Mouse (Mus musculus): Measurements from ENCODE around the gene Nup107.

Nup107 gene

DNA sequence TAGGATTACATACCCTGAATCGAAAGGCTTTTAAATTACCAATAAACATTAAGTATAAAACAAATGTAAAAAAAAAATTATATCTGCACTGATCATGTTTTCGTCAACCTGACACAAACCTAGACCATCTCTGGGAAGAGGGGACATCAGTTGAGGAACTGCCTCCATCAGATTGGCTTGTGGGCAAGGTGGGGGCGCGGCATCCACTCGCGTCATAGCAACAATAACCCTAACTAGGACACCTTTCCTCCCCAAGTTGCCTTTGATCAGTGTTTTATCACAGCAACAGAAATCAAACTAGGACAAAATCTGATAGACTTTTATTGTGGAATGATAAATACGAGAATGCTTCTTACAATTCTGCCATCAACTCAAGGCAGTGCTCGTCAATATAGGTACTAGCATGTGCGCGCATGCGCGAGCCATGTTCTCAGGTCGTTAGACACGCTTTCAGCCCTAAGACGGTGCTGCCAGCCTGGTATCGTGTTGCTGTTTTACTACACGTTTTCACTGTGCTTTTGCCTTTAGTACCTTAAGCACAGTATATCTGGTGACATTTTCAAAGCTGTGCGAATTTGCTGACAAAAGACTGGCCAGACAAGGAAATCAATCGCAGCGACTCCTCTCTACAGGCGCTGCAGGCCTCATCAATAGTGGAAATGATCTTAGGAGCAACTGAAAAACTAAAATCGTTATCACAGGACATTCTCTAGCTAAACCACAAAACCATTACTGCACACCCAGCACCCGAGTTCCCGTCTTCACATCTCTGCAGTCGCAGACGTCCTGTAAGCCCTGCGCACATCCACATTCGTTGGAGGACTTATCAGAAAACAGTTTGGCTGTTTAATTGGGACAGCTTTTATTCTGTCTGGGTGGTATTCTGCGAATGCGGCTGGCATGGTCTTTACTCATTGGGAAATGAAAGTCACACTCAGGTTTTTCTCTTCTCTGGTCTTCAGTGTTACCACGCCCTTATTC is 11.7 kb upstream of the Nup107 start:
- DNase-seq (ENCODE audit: low spot score in 2 of 2): no peak

DNA sequence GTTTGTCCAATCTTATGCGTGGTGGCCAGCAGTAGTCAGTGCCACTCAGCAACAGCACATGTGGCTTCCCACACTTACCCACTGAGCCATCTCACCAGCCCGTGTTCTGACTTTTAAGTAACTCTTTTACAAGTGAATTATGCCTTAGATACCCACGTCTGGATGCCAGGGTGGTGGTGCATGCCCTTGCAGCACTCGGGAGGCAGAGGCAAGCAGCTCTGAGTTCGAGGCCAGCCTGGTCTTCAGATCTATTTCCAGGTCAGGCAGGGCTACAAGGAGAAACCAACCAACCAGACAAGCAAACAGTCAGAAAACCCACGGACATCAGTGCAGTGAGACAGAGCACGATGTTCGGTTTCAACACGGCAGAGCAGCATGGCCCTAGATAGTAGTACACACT is 9.4 kb upstream of the Nup107 start:
- no peak for DNase-seq (ENCODE audit: low spot score in 2 of 2)

DNA sequence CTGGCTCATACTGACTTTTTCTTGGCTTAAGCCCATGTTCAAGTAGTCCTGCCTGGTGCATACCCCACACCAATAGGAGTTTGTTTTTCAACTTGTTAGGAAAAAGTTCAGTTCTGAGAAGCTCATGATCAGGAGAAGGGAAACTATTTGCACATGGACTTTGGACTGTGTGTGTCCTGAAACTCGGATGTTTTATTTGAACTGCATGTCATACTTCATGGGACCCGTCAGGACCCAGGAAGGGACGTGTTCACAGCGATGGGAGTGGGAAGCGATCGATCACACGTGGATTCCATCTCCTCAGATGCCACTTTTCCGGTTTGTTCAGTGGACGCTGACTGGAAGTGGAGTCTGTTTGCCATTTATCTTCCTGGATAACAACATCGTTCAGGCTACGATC is 7.3 kb upstream of the Nup107 start:
- DNase-seq (ENCODE audit: low spot score in 2 of 2): no peak

DNA sequence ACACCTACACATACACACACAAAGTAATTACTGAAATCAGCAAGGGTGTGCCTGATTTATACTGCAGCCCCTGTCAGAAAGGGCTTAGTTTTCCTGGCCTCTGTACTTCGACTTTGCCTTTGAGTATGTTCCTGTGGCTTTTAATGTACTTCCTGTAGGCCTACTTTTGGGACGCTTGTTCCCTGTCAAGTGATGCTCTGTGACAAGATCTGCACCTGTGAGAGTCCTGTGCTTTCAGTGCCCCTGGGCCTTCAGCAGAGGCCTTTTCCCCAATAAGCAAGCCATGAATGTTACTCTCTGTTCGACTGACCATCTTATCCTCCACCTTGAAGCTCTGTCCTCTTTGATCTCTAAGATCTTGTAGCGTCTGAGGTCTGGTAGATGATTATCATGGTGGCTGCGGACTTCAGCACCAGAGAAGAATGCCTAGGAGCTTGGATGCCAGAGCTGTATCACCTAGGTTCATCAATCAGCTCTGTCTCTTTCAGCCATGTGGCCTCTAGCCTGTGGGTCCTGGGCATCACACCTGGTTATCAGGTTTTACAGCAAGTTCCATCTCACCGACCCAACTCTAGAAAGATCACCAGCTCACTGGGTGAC is 6.0 kb upstream of the Nup107 start:
- DNase-seq (ENCODE audit: low spot score in 2 of 2): no peak

DNA sequence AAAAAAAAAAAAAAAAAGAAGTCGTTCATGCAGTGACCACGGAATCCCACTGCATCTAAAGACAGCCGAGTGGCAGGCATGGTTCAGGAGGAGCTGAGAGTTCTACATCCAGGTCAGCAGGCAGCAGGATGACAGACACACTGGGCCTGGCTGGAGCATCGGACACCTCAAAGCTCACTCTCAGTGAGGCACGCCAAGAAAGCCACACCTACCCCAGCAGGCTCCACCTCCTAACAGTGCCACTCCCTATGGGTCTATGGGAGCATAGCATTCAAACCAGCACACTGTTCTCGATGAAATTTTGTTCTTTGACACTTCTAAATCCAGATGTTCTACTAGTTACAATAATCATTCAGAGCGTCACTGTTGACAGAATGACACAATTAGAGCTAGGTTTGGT is 5.2 kb upstream of the Nup107 start:
- DNase-seq (ENCODE audit: low spot score in 2 of 2): no peak

DNA sequence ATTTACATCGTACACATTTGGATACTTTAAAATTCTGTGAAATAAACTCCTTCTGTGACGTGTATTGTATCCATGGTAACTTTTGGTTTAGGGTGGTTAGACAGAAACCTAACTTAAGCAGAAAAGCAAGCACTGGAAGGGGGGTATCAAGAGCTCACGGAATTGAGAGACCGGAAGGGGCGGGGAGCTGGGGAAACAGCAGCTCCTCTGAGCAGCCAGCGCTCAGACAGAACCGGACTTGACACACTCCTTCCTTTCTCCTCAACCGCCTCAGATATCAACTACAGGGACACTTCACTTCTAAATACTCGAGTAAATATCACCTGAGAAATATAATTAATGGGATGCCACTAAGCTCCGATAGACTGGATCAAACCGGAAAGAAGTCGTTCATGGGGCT is 4.6 kb upstream of the Nup107 start:
- no peak for DNase-seq (ENCODE audit: low spot score in 2 of 2)

DNA sequence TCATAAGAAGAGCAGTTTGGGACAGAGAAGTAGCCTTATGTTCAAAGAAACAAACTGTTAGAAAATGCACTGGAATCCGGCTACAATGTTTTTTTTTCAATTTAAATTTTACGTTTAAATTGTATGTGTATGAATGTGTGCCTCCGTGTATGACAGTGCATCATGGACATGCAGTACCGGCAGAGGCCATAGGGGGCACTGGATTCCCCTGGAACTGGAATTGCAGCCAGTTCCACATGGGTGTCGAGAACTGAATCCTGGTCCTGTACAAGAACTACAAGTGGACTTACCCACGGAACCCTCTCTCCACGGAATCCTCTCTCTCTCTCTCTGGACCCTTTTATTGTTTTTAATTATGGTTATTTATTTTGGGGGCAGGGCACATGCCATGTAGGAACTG is 3.7 kb upstream of the Nup107 start:
- peak; percentile 36 to 69 for DNase-seq (ENCODE audit: low spot score in 2 of 2)

DNA sequence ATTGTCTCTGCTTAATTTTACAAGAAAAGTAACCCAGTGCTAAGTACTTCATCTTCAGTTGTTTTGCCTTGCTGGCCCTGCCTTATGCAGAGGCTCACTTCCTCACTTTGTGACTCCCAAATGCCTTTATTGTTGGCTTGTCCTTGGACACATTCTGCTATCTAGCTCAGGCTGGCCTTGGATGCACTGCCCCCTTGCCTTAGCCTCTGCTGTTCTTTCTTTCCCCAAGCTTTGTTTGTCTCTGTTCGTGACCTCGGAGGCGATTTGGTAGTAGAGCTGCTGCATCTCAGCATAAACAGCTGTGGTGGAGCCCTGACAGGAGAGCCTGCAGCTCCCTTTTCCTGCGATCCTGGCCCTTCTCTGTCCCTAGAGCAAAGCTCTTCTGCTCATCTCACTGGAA is 2.7 kb upstream of the Nup107 start:
- no peak for DNase-seq (ENCODE audit: low spot score in 2 of 2)

DNA sequence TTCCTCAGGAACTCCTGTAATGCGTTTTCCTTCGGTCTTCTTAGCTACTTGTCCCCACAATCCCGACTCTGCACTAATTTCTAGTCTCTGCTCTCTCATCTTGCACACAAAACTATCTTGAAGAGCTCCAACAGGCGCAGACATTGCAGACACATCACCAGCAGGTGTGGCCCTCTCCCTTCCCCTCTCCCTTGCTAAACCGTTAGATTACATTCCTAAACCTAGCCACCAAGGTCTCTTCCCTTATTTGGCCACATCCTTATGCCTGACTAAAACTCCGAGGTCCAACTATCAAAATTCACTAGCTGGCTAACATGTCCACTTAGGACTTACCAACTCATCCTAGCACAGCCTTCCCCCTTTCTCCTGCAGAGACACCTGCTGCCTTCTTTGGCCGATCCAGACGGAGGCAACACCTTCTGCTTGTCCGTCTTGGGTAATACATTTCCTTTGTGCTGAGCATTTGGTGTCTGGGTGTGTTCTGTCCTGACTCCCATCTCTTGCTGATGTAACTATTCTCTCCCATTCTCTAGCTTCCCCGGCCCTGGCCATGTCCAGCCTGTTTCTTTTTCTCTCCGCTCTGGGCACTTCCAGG is 1.0 kb upstream of the Nup107 start:
- DNase-seq (ENCODE audit: low spot score in 2 of 2): peak in 1 of 2 experiments; percentile 15

DNA sequence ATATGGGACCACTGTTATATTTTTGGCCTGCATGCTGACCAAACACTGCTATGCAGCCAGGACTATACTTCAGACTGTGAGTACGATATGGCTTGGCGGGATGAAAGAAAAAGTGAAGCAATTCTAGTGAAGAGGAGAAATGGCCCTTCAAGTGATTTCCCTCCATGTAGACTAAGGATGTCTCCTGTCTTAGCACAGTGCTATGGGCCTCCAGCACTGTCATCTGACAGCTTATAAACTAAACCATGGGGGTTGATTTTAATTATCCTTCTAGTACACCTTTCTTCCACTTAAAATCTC is 1.4 kb downstream of the Nup107 start:
- no peak for DNase-seq (ENCODE audit: low spot score in 2 of 2)

DNA sequence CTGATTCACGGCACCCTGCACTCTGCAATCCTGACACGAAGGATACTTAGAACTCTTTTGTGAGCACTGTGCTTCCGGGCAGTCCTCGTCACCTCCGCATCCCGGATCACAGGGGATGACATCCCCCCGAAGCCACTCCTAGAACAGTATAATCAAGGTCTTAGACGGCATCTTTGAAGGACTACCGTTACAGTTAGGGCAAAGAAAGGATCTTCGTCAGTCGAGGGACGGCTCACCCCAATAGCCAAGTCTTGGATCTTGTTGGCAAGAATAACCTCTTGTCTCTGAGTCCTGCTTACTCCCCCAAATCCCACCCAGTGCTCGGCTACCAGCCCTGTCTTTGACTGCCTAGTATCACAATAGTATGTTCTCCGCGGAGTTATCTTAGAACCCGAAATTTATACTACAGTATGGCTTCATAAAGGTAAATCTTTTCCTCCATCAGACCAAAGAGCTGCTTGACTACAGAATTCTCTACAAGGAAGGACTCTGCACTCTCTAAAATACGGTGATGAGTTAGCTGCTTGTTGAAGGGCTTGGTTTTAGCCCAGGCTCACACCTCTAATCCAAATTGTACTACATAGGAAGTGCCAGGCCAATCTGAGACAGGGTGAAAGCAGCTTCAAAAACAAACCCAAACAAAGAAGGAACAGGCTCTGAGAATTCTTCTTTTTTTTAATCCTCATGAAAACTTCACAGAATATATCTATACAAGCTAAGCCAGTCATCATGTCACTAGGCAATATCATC is 1.9 kb downstream of the Nup107 start:
- DNase-seq (ENCODE audit: low spot score in 2 of 2): no peak

DNA sequence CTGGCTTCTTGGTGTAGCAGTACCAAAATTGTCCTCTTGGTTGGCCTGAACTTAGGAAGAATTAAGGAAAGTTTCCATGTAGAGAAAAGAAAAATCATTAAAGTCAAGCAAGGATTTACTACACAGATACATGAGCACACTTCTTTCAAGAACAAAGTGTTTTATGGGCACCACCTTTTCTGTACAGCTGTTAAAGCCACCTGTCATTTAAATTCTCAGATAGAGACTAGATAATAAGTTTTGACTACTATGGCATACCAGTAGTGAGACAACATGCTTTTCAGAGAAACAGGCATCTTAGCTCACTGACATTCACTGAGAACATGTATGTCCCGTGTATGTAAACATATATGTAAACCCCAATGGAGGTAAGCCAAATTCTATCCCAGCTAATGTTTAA is 2.5 kb downstream of the Nup107 start:
- DNase-seq (ENCODE audit: low spot score in 2 of 2): no peak

DNA sequence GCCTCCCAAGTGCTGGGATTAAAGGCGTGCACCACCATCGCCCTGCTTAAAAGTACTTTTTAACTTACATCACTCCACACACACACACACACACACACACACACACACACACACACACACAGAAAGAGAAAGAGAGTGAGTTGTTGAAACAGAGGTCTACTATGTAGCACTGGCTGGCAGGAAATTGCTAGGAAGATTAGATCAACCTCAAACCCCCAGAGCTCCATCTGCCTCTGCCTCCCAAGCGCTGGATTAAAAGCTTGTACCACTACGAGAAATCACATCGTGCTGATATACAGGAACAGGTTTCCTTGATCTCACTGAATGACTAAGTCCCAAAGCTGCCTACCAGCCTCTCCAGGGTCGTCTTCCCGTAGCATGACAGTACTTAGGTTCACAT is 7.9 kb downstream of the Nup107 start:
- no peak for DNase-seq (ENCODE audit: low spot score in 2 of 2)

DNA sequence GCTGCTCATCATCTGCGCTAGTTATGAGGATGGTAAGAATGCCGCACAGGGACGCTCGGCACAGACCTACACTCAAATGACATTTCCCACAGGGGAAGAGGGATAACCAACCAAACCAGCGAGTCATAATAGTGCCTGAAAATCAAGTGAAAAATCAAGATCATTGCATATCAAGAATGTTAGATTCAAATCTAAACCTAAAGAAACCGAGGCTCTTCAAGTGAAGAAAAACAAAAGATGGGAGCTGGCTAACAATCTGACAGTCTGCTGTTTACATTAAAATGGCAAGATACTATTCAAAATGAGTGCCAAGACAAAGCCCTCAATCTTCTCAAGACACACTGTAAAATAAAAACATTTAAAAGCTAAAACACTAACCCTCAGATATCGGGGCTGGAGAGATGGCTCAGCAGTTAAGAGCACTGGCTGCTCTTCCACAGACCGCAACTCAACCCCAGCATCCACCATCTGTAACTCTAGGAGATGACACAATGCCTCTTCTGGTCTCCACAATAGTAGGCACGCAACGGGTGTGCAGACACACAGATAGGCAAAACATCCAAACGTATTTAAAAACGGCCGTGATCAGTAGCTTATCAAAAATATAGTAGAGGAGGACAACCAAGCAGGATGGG is 8.6 kb downstream of the Nup107 start:
- no peak for DNase-seq (ENCODE audit: low spot score in 2 of 2)

DNA sequence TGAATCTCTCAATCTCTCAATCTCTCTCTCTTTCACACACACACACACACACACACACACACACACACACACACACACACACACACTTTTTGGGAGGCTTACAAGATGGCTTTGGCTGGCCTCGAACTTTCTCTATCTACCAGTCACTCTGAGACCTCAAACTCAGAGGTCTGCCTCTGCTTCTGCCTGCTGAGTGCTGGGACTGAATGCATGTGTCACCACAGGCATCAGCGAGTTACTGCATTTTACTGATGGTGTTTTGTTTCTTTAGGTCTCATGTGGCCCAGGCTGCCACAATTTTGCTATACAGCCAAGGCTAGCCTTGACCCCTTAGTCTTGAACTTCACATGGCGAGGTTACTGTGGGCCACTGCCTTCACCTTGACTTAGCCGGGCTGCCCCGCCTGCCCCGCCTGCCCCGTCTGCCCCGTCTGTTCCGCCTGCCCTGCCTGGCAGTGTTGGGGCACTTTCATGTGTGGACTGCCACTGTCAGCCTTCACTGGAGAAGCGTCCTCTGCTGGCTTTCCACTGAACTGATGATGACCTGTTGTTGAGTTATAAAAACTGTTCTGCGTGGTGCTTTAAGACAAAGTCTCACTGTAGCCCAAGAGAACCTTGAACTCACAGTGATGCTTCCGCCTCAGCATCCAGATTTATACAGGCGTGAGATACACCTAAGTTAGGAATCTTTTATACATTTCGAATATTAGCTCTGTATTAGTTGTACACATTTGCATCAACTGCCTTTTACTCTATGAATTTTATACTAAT is 9.8 kb downstream of the Nup107 start:
- no peak for DNase-seq (ENCODE audit: low spot score in 2 of 2)

DNA sequence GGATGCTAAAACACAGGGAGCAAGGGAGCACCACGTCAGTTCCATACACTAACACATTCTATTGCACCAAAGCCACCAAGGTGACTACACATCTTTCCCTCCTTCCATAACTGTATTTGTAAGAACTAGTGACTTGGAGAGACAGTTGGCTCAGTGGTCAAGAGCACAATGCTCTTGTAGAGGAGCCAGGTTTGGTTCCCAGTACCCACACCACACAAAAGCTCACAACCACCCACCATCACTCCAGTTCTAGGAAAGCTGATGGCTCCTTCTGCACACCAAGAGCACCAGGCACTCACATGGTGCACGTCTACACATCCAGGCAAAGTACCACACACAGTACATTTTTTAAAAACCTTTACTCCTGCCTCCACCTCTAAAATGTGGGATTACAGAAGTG is 10.4 kb downstream of the Nup107 start:
- DNase-seq (ENCODE audit: low spot score in 2 of 2): no peak

DNA sequence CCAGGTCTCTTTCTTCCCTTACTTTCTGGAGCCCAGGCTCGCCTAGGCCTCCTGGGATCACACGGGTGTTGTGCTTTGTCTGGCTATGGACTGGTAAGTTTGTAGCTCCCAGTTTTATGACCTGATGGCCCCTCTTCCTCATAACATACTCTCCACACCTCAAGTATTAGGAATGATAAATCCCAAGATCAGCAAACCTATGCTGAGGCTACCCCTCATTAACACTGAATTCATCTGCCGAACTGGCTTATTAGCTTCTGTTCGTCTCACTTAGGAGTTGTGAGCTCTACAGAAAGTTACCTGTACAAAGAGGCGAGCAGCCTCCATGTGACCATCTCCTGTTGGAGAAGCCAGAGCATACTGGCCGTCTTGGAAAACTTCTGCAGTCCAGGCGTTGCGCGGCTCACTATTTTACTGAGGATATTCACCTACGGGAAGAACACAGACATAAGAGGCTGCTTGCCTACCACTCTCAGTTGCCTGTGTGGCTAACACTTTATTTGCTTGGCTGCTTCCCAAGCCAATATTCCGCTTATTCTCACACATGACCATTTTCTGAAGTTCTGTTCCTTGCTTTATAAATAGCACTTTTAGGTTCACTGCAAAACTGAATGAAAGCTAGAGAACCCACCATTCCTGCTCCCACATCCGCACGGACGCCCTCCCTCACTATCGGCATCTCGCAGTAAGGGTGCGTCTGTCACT is 11.3 kb downstream of the Nup107 start:
- DNase-seq (ENCODE audit: low spot score in 2 of 2): no peak

DNA sequence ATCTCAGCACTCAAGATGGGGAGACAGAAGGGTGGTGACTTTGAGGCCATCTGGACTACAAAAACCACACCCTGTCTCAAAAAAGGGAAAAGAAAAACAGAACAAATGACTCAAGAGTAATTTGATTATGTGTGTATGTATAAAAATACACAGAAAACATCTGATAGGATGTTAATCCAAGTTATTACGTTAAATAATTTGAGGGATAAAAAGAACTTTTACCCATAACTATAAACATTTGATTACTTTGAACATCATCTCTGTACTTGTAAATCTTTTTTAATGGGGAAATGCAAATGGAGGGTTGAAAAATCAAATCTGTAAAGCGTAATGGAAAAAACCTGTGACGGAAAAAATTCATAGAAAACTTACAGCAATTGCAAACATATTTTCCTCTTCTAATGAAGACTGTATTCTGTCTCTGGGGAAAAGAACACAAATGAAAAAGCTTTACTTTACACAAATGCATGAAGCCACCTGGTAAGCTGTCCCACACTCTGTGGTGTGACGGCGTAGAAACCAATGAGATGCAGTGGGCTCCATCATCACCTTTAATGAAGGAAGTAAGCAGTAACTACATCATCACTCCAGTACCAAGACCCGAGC is 12.1 kb downstream of the Nup107 start:
- DNase-seq (ENCODE audit: low spot score in 2 of 2): no peak

DNA sequence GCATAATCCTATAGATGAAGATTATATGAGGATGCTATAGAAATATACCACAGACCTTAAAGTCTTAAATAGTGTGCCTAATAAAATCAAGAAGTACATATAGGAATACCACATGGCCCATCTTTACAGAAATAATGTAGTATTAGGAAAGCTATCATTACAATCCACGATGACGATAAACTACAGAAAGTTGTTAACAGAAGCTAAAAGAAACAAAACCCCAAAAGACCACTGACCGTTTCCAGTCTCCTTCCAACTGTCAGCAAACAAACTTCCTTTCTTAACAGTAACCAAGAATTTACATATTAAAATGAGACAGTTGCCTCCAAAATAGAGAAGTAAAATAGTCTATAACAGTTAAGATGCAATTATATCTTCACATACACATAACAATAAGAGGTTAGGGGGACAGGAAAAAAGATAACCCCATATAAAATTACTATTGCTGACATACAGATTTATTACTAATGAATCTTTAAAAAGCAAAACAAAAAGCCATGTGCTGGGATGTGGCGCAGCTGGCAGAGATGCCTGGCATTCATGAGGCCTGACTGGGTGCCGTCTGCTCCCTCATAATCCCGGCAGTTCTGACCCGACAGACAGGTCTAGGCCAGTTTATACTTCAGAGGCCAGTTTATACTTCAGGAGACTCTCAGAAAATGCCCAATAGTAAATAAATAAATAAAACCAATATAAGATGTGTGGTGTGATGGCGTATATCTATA is 12.8 kb downstream of the Nup107 start:
- no peak for DNase-seq (ENCODE audit: low spot score in 2 of 2)
